Mouse (Mus musculus): Measurements from ENCODE around the gene Slc7a14. TPM values are rescaled to one million over a fixed set of nuclear protein-coding genes. Genes with fewer than 3 reads are reported as not detected.

The Slc7a14 gene
- polyA plus RNA-seq, 1 experiment = not detected

- Histone ChIP-seq H3K27me3 (ENCODE audit: control insufficient read depth, insufficient read depth, low read length) (no peaks in the 10 kb centered on the region), H3K36me3 (ENCODE audit: control insufficient read depth, insufficient read depth, low read length) (no peaks in the 10 kb centered on the region), H3K4me3 (ENCODE audit: extremely low read depth, insufficient read depth, insufficient read length) (no peak overlapping the region), H3K27ac (ENCODE audit: insufficient read depth, low read length) (no peak overlapping the region), H3K4me1 (ENCODE audit: control insufficient read depth, insufficient read depth, insufficient read length) (no peaks in the 10 kb centered on the region)
- no peak for DNase-seq (ENCODE audit: low read depth in 1 of 2, low spot score in 2 of 2)
- TF ChIP-seq CTCF (IDR thresholded peaks at IDR 0.05; ENCODE audit: extremely low read depth, insufficient read depth, insufficient read length, insufficient replicate concordance) (no peak), POLR2A (IDR thresholded peaks at IDR 0.05; ENCODE audit: low read depth, low read length) (no peak)
- WGBS = 84% methylated on average over 17 of the region's 17 CpGs
Measured at GRCm38 (mm10) chr3:31199162-31199877, 110.9 kb downstream of the Slc7a14 start.

GRCm38 (mm10) chr3:31191402-31191801 lies 118.8 kb downstream of the Slc7a14 start:
- Histone ChIP-seq H3K4me1 (ENCODE audit: control insufficient read depth, insufficient read depth, insufficient read length) (no peaks in the 10 kb centered on the region), H3K27me3 (ENCODE audit: control insufficient read depth, insufficient read depth, low read length) (no peaks in the 10 kb centered on the region), H3K27ac (ENCODE audit: insufficient read depth, low read length) (no peak overlapping the region), H3K4me3 (ENCODE audit: extremely low read depth, insufficient read depth, insufficient read length) (no peak overlapping the region), H3K36me3 (ENCODE audit: control insufficient read depth, insufficient read depth, low read length) (no peaks in the 10 kb centered on the region)
- WGBS = 80% methylated on average over 10 of the region's 10 CpGs
- TF ChIP-seq POLR2A (IDR thresholded peaks at IDR 0.05; ENCODE audit: low read depth, low read length) = no peak
- no peak for TF ChIP-seq CTCF (IDR thresholded peaks at IDR 0.05; ENCODE audit: extremely low read depth, insufficient read depth, insufficient read length, insufficient replicate concordance)
- no peak for DNase-seq (ENCODE audit: low read depth in 1 of 2, low spot score in 2 of 2)

GRCm38 (mm10) chr3:31190342-31190741 lies 119.8 kb downstream of the Slc7a14 start:
- WGBS = 92% methylated on average over 7 of the region's 7 CpGs
- H3K27ac ChIP-seq (ENCODE audit: insufficient read depth, low read length) = no peak overlapping the region
- no peaks in the 10 kb centered on the region for H3K27me3 ChIP-seq (ENCODE audit: control insufficient read depth, insufficient read depth, low read length)
- no peaks in the 10 kb centered on the region for H3K36me3 ChIP-seq (ENCODE audit: control insufficient read depth, insufficient read depth, low read length)
- H3K4me1 ChIP-seq (ENCODE audit: control insufficient read depth, insufficient read depth, insufficient read length) = no peaks in the 10 kb centered on the region
- no peak overlapping the region for H3K4me3 ChIP-seq (ENCODE audit: extremely low read depth, insufficient read depth, insufficient read length)
- no peak for DNase-seq (ENCODE audit: low read depth in 1 of 2, low spot score in 2 of 2)
- no peak for TF ChIP-seq POLR2A (IDR thresholded peaks at IDR 0.05; ENCODE audit: low read depth, low read length)
- no peak for TF ChIP-seq CTCF (IDR thresholded peaks at IDR 0.05; ENCODE audit: extremely low read depth, insufficient read depth, insufficient read length, insufficient replicate concordance)

GRCm38 (mm10) chr3:31166365-31166871 lies 143.8 kb downstream of the Slc7a14 start:
- WGBS = 89% methylated on average over 12 of the region's 12 CpGs
- no peak for TF ChIP-seq POLR2A (IDR thresholded peaks at IDR 0.05; ENCODE audit: low read depth, low read length)
- no peak for TF ChIP-seq CTCF (IDR thresholded peaks at IDR 0.05; ENCODE audit: extremely low read depth, insufficient read depth, insufficient read length, insufficient replicate concordance)
- DNase-seq (ENCODE audit: low read depth in 1 of 2, low spot score in 2 of 2) = no peak
- Histone ChIP-seq H3K27ac (ENCODE audit: insufficient read depth, low read length) (no peak overlapping the region), H3K4me1 (ENCODE audit: control insufficient read depth, insufficient read depth, insufficient read length) (no peaks in the 10 kb centered on the region), H3K27me3 (ENCODE audit: control insufficient read depth, insufficient read depth, low read length) (no peaks in the 10 kb centered on the region), H3K36me3 (ENCODE audit: control insufficient read depth, insufficient read depth, low read length) (no peaks in the 10 kb centered on the region), H3K4me3 (ENCODE audit: extremely low read depth, insufficient read depth, insufficient read length) (no peak overlapping the region)

- H3K27ac ChIP-seq (ENCODE audit: insufficient read depth, low read length) = no peak overlapping the region
- no peak overlapping the region for H3K4me3 ChIP-seq (ENCODE audit: extremely low read depth, insufficient read depth, insufficient read length)
- H3K4me1 ChIP-seq (ENCODE audit: control insufficient read depth, insufficient read depth, insufficient read length) = no peaks in the 10 kb centered on the region
- TF ChIP-seq CTCF (IDR thresholded peaks at IDR 0.05; ENCODE audit: extremely low read depth, insufficient read depth, insufficient read length, insufficient replicate concordance) = no peak
- TF ChIP-seq POLR2A (IDR thresholded peaks at IDR 0.05; ENCODE audit: low read depth, low read length) = no peak
- no peak for DNase-seq (ENCODE audit: low read depth in 1 of 2, low spot score in 2 of 2)
- H3K36me3 ChIP-seq (ENCODE audit: control insufficient read depth, insufficient read depth, low read length) = no peaks in the 10 kb centered on the region
- no peaks in the 10 kb centered on the region for H3K27me3 ChIP-seq (ENCODE audit: control insufficient read depth, insufficient read depth, low read length)
- WGBS = 83% methylated on average over 3 of the region's 3 CpGs
Measured at GRCm38 (mm10) chr3:31165803-31166202, 144.4 kb downstream of the Slc7a14 start.

- Histone ChIP-seq H3K27ac (ENCODE audit: insufficient read depth, low read length) (no peak overlapping the region), H3K36me3 (ENCODE audit: control insufficient read depth, insufficient read depth, low read length) (no peaks in the 10 kb centered on the region), H3K27me3 (ENCODE audit: control insufficient read depth, insufficient read depth, low read length) (no peaks in the 10 kb centered on the region), H3K4me3 (ENCODE audit: extremely low read depth, insufficient read depth, insufficient read length) (no peak overlapping the region), H3K4me1 (ENCODE audit: control insufficient read depth, insufficient read depth, insufficient read length) (no peaks in the 10 kb centered on the region)
- DNase-seq (ENCODE audit: low read depth in 1 of 2, low spot score in 2 of 2) = no peak
- TF ChIP-seq CTCF (IDR thresholded peaks at IDR 0.05; ENCODE audit: extremely low read depth, insufficient read depth, insufficient read length, insufficient replicate concordance) (no peak), POLR2A (IDR thresholded peaks at IDR 0.05; ENCODE audit: low read depth, low read length) (no peak)
- WGBS = 89% methylated on average over 14 of the region's 14 CpGs
Measured at GRCm38 (mm10) chr3:31162860-31163259, 147.3 kb downstream of the Slc7a14 start.

GRCm38 (mm10) chr3:31161336-31161735 lies 148.8 kb downstream of the Slc7a14 start:
- Histone ChIP-seq H3K27ac (ENCODE audit: insufficient read depth, low read length) (no peak overlapping the region), H3K27me3 (ENCODE audit: control insufficient read depth, insufficient read depth, low read length) (no peaks in the 10 kb centered on the region), H3K36me3 (ENCODE audit: control insufficient read depth, insufficient read depth, low read length) (no peaks in the 10 kb centered on the region), H3K4me3 (ENCODE audit: extremely low read depth, insufficient read depth, insufficient read length) (no peak overlapping the region), H3K4me1 (ENCODE audit: control insufficient read depth, insufficient read depth, insufficient read length) (no peaks in the 10 kb centered on the region)
- TF ChIP-seq CTCF (IDR thresholded peaks at IDR 0.05; ENCODE audit: extremely low read depth, insufficient read depth, insufficient read length, insufficient replicate concordance) (no peak), POLR2A (IDR thresholded peaks at IDR 0.05; ENCODE audit: low read depth, low read length) (no peak)
- 53% methylated on average over 6 of the region's 6 CpGs for WGBS
- DNase-seq (ENCODE audit: low read depth in 1 of 2, low spot score in 2 of 2) = no peak

All from spleen, adult 2 months (tissue).